Mouse (Mus musculus) neural tube, embryonic 14.5 days (tissue): ENCODE data around the gene Timp3. TPM values are rescaled to one million over a fixed set of nuclear protein-coding genes. Genes with fewer than 3 reads are reported as not detected.

Experiments used
- ATAC-seq: fragments of 200-750 bp; cut with Nextera tagmentation; 2 replicates; pipeline ENCODE4 v1.8.0; 2017; ENCODE audit warnings: low read depth, mild to moderate bottlenecking, moderate TSS enrichment, moderate library complexity
- H3K27ac ChIP-seq: fragments of 300-500 bp; sonication (generic); 2 replicates; pipeline ENCODE4 v1.5.1; 2014; ENCODE audit warnings: low read depth, mild to moderate bottlenecking, control low read depth, low read length, moderate library complexity, mixed read lengths
- H3K27me3 ChIP-seq: fragments of 300-500 bp; sonication (generic); 2 replicates; pipeline ENCODE4 v1.6.1; 2014; ENCODE audit warnings: low read length; ENCODE audit not compliant: control insufficient read depth, insufficient read depth
- H3K36me3 ChIP-seq: fragments of 300-500 bp; sonication (generic); 2 replicates; pipeline ENCODE4 v1.6.1; 2014; ENCODE audit warnings: low read length, mixed read lengths; ENCODE audit not compliant: control insufficient read depth, insufficient read depth
- H3K4me1 ChIP-seq: fragments of 300-500 bp; sonication (generic); 2 replicates; pipeline ENCODE4 v1.6.1; 2014; ENCODE audit warnings: low read length; ENCODE audit not compliant: control insufficient read depth, insufficient read depth
- H3K4me2 ChIP-seq: fragments of 300-500 bp; sonication (generic); 2 replicates; pipeline ENCODE4 v1.6.1; 2014; ENCODE audit warnings: mild to moderate bottlenecking, low read depth, low read length, control low read depth
- H3K4me3 ChIP-seq: fragments of 300-500 bp; sonication (generic); 2 replicates; pipeline ENCODE4 v1.5.1; 2014; ENCODE audit warnings: low read depth, low read length, control low read depth, mixed read lengths
- H3K9ac ChIP-seq: fragments of 300-500 bp; sonication (generic); replicated peaks from 2 replicates; pipeline ENCODE4 v1.6.1; 2014; ENCODE audit warnings: low read depth, mild to moderate bottlenecking, control low read depth, low read length, mixed read lengths
- H3K9me3 ChIP-seq: fragments of 300-500 bp; sonication (generic); 2 replicates; pipeline ENCODE4 v1.6.1; 2016; ENCODE audit warnings: low read length; ENCODE audit not compliant: control insufficient read depth
- WGBS: fragments of 180-500 bp; shearing (Covaris S2); extraction: QIAGEN DNeasy Blood & Tissue Kit; methylation state at CpG from one replicate; pipeline ENCODE4 v1.1.7; 2014; 5-methylcytosine and 5-hydroxymethylcytosine counted together
- polyA plus RNA-seq: library from polyadenylated mRNA; unstranded; fragments of >200 nt; fragmentation: Nextera tagmentation; extraction: Ambion mirVana; gene quantifications from 2 replicates; pipeline ENCODE4 v1.2.1, GENCODE M21; 2014

The Timp3 gene
- polyA plus RNA-seq = 45.0 and 57.8 TPM in 2 replicates

GRCm38 (mm10) chr10:86300293-86301116 is at the start of gene Timp3:
Timp3 (plus strand) TSS chr10:86300372.
- Histone ChIP-seq H3K36me3 (no peaks in the 10 kb centered on the region), H3K27ac (peak within 1 kb of the TSS; percentile 16; the same call in 1 of the 2 replicates), H3K4me3 (peak within 1 kb of the TSS; percentile 45), H3K27me3 (peaks cover 7% of the 10 kb centered on the region; the same call in 1 of the 2 replicates), H3K9me3 (no peaks in the 10 kb centered on the region), H3K4me2 (peak within 1 kb of the TSS; percentile 96), H3K9ac (peak within 1 kb of the TSS; percentile 68), H3K4me1 (peaks cover 21% of the 10 kb centered on the region)
- peak; percentile 79 for ATAC-seq
- under 1% methylated on average over 57 of the region's 65 CpGs for WGBS

- Histone ChIP-seq H3K36me3 (no peaks in the 10 kb centered on the region), H3K9me3 (no peaks in the 10 kb centered on the region), H3K27ac (no peak overlapping the region), H3K9ac (no peak overlapping the region), H3K4me2 (no peak overlapping the region), H3K27me3 (no peaks in the 10 kb centered on the region), H3K4me1 (no peaks in the 10 kb centered on the region), H3K4me3 (no peak overlapping the region)
- ATAC-seq = no peak; the same call in 1 of the 2 replicates
- WGBS = 49% methylated on average over 4 of the region's 4 CpGs
Measured at GRCm38 (mm10) chr10:86256221-86256620, 44.0 kb upstream of the Timp3 start.

GRCm38 (mm10) chr10:86257045-86257444 is 43.1 kb upstream of the Timp3 start:
- H3K9me3 ChIP-seq = no peaks in the 10 kb centered on the region
- H3K4me2 ChIP-seq = no peak overlapping the region
- no peak for ATAC-seq
- no peak overlapping the region for H3K27ac ChIP-seq
- no peak overlapping the region for H3K9ac ChIP-seq
- 73% methylated on average over 3 of the region's 3 CpGs for WGBS
- no peaks in the 10 kb centered on the region for H3K36me3 ChIP-seq
- H3K27me3 ChIP-seq = no peaks in the 10 kb centered on the region
- H3K4me3 ChIP-seq = no peak overlapping the region
- no peaks in the 10 kb centered on the region for H3K4me1 ChIP-seq

- WGBS = 84% methylated on average over 4 of the region's 4 CpGs
- no peaks in the 10 kb centered on the region for H3K27me3 ChIP-seq
- H3K4me2 ChIP-seq = no peak overlapping the region
- no peak for ATAC-seq
- H3K9me3 ChIP-seq = no peaks in the 10 kb centered on the region
- no peaks in the 10 kb centered on the region for H3K4me1 ChIP-seq
- no peak overlapping the region for H3K4me3 ChIP-seq
- no peak overlapping the region for H3K27ac ChIP-seq
- no peaks in the 10 kb centered on the region for H3K36me3 ChIP-seq
- H3K9ac ChIP-seq = no peak overlapping the region
Measured at GRCm38 (mm10) chr10:86258046-86258445, 42.1 kb upstream of the Timp3 start.

- H3K4me2 ChIP-seq = no peak overlapping the region
- H3K4me1 ChIP-seq = no peaks in the 10 kb centered on the region
- no peak overlapping the region for H3K9ac ChIP-seq
- H3K27ac ChIP-seq = no peak overlapping the region
- no peaks in the 10 kb centered on the region for H3K36me3 ChIP-seq
- no peaks in the 10 kb centered on the region for H3K9me3 ChIP-seq
- no peak overlapping the region for H3K4me3 ChIP-seq
- 82% methylated on average over 3 of the region's 3 CpGs for WGBS
- ATAC-seq = no peak
- no peaks in the 10 kb centered on the region for H3K27me3 ChIP-seq
Measured at GRCm38 (mm10) chr10:86258992-86259391, 41.2 kb upstream of the Timp3 start.

GRCm38 (mm10) chr10:86261725-86262124 is 38.4 kb upstream of the Timp3 start:
- H3K4me3 ChIP-seq = no peak overlapping the region
- 77% methylated on average over 2 of the region's 2 CpGs for WGBS

GRCm38 (mm10) chr10:86264618-86265017 is 35.6 kb upstream of the Timp3 start:
- no peaks in the 10 kb centered on the region for H3K36me3 ChIP-seq
- H3K4me1 ChIP-seq = no peaks in the 10 kb centered on the region
- 87% methylated on average over 9 of the region's 9 CpGs for WGBS

More at GRCm38 (mm10) chr10:86261725-86262124, 38.4 kb upstream of the Timp3 start:
- Histone ChIP-seq H3K4me2 (no peak overlapping the region), H3K4me1 (no peaks in the 10 kb centered on the region), H3K36me3 (no peaks in the 10 kb centered on the region), H3K9me3 (no peaks in the 10 kb centered on the region), H3K27ac (no peak overlapping the region), H3K27me3 (no peaks in the 10 kb centered on the region), H3K9ac (no peak overlapping the region)
- no peak for ATAC-seq

GRCm38 (mm10) chr10:86270254-86270653 is 29.9 kb upstream of the Timp3 start:
- ATAC-seq = no peak
- Histone ChIP-seq H3K36me3 (no peaks in the 10 kb centered on the region), H3K4me3 (no peak overlapping the region), H3K9ac (no peak overlapping the region), H3K27me3 (no peaks in the 10 kb centered on the region), H3K9me3 (no peaks in the 10 kb centered on the region), H3K4me1 (no peaks in the 10 kb centered on the region), H3K27ac (no peak overlapping the region), H3K4me2 (no peak overlapping the region)
- WGBS = 77% methylated on average over 3 of the region's 3 CpGs

More at GRCm38 (mm10) chr10:86264618-86265017, 35.6 kb upstream of the Timp3 start:
- Histone ChIP-seq H3K4me2 (no peak overlapping the region), H3K27me3 (no peaks in the 10 kb centered on the region), H3K4me3 (no peak overlapping the region), H3K9ac (no peak overlapping the region), H3K27ac (no peak overlapping the region), H3K9me3 (no peaks in the 10 kb centered on the region)
- ATAC-seq = no peak; the same call in 1 of the 2 replicates

GRCm38 (mm10) chr10:86272826-86273225 is 27.3 kb upstream of the Timp3 start:
- H3K9me3 ChIP-seq = no peaks in the 10 kb centered on the region
- H3K4me3 ChIP-seq = no peak overlapping the region
- no peaks in the 10 kb centered on the region for H3K27me3 ChIP-seq
- no peaks in the 10 kb centered on the region for H3K36me3 ChIP-seq
- H3K27ac ChIP-seq = no peak overlapping the region
- no peak for ATAC-seq
- H3K4me2 ChIP-seq = no peak overlapping the region
- 91% methylated on average over 3 of the region's 3 CpGs for WGBS
- H3K9ac ChIP-seq = no peak overlapping the region
- H3K4me1 ChIP-seq = no peaks in the 10 kb centered on the region
